Mouse (Mus musculus): ENCODE measurements around the gene Tnfaip2. TPM values are rescaled to one million over a fixed set of nuclear protein-coding genes. Genes with fewer than 3 reads are reported as not detected.

Tnfaip2 gene
- polyA plus RNA-seq (2012; ENCODE audit: low replicate concordance), result 22.9 and 55.2 TPM in 2 replicates

DNA sequence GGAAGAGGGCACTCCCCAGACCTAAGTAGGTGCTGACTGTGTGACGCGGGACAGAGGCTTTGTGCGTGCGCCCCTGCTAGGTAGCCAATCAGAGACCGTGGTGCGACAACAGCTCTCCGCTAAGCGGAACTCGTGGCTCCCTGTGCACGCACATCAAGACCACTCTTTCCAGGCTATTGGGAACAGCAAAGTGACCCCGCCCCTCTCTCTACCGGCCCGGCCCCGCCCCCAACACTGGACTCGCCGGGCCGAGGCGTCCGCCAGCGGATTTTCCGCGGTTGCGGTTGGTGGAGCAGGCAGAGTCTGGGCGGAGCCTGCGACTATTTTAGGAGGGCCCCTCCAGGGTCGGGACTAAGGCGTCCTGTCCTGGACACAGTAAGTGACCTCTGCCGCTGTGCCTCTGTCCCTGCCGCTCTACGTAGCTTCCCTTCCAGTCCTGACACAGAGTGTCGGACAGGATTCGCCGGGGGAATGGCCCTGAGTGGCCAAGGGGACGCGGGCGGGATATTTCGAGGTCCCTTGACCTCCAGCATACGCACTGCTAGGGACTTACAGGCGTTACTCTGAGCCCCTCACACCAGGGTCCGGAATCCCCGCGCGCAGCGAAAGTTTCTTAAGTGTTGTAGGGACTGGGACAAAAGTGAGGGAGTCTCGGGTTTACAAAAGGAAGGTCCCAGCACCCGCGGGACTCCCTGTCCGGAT is at the start of gene Tnfaip2:
TSS of gene Tnfaip2 (plus strand) at position 161 of the 702 bp plus-strand sequence.

DNA sequence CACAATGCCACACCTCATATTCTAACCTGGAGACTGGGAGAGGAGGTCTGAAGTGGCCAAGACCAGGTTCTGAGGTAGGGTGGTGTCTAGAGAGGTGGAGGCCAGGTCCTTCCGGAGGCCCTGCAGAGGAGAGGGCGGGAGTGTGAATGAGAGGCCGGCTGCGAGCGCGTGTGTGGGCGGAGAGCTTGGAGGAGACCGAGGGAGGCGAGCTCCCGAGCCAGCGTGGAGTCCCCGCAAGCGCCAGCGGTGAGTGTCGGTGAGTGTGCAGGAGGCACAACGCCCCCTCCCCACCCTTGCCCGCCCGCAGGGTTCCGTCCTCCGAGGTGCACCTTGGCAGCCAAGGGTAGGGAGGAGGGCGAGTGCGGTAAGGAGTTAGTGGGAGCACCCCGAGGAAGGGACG is 35.6 kb upstream of the Tnfaip2 start, which contains the start of gene Lbhd2:
TSS of gene Lbhd2 (plus strand) at position 188 of the 400 bp plus-strand sequence.

DNA sequence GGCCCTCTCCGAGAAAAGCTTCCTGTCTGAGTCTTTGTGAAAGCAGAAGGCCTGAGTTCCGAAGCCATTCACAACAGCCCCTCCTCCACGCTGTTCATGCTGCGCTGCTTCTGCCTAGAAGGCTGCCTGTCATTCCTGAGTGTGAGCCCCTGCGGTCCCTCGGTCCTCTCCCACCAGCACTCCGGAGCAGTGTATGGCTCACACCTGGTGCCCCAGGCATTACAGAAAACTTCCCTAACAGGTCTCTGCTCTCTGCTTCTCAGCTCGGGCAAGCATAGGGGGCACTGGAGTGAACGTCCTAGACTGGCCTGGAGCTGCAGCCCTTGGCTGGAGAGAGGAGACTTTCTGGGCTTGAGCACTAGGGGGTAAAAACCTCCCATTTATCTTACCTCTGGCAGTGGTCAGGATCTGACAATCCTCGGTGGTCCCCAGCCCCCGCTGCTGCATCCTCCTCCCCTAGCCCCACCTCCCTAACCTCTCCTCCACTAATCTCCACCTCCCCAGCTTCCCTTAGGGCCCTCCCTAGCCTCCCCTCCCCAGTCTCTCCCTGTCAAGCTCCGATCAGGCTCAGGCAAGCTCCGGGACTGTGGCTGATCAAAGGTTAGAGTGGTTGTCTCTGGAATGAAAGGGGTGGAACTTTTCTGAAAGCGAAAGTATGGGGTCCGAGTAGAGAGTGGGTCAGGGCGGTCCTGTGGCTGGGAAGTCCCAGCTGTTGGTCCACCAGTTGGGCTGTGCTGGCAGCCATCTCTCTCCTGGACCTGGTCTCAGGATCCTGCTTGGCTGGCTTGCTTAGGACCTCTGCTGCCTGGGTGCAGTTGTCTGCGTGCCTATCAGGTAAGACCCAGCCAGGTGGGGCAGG is 25.1 kb upstream of the Tnfaip2 start, which contains the start of gene Exoc3l4:
TSS of gene Exoc3l4 (plus strand) at position 97 of the 859 bp plus-strand sequence.

DNA sequence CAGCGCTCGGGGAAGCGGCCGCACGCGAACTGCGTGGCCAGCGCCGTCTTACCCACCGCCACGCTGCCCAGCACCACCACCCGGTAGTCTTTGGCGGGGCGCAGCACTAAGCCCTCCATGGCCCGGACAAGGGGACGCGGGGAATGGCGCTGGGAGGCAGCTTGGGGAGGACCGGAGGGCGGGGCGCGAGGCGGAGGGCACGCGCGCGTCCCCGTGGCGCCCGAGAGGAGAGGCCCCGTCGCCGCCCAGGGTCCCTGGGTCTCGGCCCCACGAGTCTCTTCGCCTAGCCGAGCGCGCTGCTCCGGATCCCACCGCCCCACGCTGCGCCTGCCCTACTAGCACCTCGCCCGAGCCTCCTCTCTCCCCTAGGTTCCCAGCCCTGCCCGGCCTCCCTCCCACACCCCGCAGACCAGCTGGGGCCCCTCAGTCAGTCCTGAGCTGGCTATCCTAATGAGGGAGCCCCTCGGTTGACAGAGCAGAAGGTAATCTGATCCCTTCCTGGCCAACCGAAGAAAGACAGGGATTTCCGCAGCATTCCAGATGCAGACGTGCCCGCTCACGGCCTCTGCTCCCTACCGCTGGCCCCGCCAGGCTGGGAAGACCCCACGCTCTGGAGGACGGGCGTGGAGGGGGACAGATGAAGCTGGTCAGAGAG is 43.5 kb downstream of the Tnfaip2 start, which contains the start of gene Gm266:
TSS of gene Gm266 (minus strand) at position 172 of the 655 bp plus-strand sequence.

Other genes with a start within 250 kb of the Tnfaip2 start
- 0.52 and 3.3 TPM in 2 replicates for gene Amn, start 171.4 kb upstream of the Tnfaip2 start, polyA plus RNA-seq (2012; ENCODE audit: low replicate concordance)
- 36.9 and 101 TPM in 2 replicates for gene Cdc42bpb, start 64.8 kb upstream of the Tnfaip2 start, polyA plus RNA-seq (2012; ENCODE audit: low replicate concordance)
- gene Lbhd2, start 35.7 kb upstream of the Tnfaip2 start, polyA plus RNA-seq (2012; ENCODE audit: low replicate concordance), result 0.39 TPM in 1 of 2 replicates, not detected in the other
- gene Exoc3l4, start 25.5 kb upstream of the Tnfaip2 start, polyA plus RNA-seq (2012; ENCODE audit: low replicate concordance), result 0.51 and 1.5 TPM in 2 replicates
- 0.23 TPM in 1 of 2 replicates, not detected in the other for gene Gm266, start 43.4 kb downstream of the Tnfaip2 start, polyA plus RNA-seq (2012; ENCODE audit: low replicate concordance)
- gene Eif5, start 95.5 kb downstream of the Tnfaip2 start, polyA plus RNA-seq (2012; ENCODE audit: low replicate concordance), result 96.4 and 163 TPM in 2 replicates
- 14.6 and 17.3 TPM in 2 replicates for gene Mark3, start 132.1 kb downstream of the Tnfaip2 start, polyA plus RNA-seq (2012; ENCODE audit: low replicate concordance)
- gene Ckb, start 229.9 kb downstream of the Tnfaip2 start, polyA plus RNA-seq (2012; ENCODE audit: low replicate concordance), result 65.3 and 88.1 TPM in 2 replicates
- gene Trmt61a, start 235.6 kb downstream of the Tnfaip2 start, polyA plus RNA-seq (2012; ENCODE audit: low replicate concordance), result 16.3 and 18.1 TPM in 2 replicates

All from hematopoietic multipotent progenitor cell, adult 10-12 weeks (in vitro differentiated cells).